Mouse (Mus musculus) layer of hippocampus, adult 8-10 months (tissue): Measurements from ENCODE around the gene Adamtsl3. TPM values are rescaled to one million over a fixed set of nuclear protein-coding genes. Genes with fewer than 3 reads are reported as not detected.

Experiments
- DNase-seq, 2 experiments: peaks; one replicate each; pipeline ENCODE4 v3.0.0; 2022; ENCODE audit warnings: low spot score in 2 of 2
- total RNA-seq, 4 experiments: library from RNA; stranded (reverse); gene quantifications; 2 replicates each; pipeline ENCODE4 v1.2.4; 2022

Gene Adamtsl3
- total RNA-seq, 4 experiments from 2014 or later, result 2.0 to 4.4 (median 3.6) TPM

DNA sequence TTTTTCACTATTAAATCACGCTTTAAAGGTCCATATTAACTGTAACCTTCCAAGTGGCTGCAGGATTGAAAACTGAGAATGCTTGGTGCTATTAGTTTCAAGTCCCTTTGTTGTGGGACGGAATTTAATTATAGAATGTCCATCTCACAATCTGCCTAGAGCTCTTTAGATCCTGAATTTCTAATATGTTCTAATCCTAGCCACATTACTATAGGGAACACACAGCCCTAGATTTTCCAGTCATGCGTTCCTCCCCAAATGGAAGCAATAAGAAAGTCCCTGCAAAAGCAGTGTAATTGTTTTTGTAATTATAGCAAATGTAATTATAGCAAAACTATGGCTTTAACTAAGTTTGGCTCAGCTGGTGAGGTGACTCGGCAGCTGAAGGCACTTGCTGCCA lies 161.6 kb downstream of the Adamtsl3 start:
- no peak for DNase-seq

DNA sequence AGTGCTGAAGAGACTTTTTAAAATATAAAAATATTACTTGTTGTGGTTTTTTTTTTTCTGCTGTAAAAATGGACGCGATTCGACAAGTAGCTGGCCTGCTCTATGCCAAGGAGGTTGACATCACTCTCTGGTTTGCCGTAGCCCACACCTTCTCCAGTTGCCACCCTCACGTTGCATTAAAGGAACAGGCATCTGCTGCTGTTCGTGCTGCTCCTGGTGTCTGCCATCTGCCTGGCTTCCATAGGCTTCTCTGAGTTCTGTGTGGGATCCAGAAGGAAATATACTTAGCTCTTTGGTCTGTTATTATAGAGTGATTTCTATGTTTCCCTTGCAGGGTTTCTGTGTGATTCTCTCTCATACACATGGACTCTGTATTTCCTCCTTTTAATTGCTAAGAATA lies 165.8 kb downstream of the Adamtsl3 start:
- peak; percentile 29 for DNase-seq

DNA sequence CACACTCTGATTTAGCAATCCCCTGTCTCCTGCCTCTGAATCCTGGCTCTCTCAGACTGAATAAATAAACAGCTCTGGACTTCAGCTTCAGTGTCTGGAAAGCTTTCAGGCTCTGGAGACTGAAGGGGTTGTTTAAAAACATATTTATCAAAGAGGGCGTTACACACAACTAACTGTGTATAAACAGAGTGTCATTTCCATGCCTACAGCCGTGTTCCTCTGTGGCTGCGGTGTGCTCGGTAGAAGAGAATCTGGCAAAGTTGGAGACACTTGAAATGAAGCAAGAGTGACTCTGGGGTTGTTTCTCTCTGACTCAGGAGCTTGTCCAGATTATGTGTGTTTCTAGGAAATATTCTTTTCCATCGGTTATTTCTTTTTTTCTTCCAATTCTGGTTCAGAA lies 167.0 kb downstream of the Adamtsl3 start:
- DNase-seq, result no peak

DNA sequence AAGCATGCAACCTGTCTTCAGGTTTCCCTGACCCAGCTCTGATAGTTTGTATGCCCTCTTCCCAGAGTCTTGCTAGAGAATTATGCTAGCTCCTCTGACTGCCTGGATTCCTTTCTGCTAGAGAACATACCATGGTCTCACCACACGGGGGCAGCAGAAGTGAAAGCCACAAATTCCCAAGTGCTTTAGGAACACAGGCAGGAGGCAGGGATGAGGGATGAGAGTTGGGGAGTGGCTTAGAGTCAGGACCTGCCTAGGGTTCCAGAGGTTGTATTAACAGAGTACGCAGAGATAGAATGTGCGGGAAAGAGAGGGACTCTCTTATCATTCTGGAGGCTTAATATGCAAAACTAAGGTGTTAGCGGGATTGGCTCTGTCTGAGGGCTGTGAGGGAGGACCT lies 168.6 kb downstream of the Adamtsl3 start:
- DNase-seq, result peak; percentile 26 to 65

DNA sequence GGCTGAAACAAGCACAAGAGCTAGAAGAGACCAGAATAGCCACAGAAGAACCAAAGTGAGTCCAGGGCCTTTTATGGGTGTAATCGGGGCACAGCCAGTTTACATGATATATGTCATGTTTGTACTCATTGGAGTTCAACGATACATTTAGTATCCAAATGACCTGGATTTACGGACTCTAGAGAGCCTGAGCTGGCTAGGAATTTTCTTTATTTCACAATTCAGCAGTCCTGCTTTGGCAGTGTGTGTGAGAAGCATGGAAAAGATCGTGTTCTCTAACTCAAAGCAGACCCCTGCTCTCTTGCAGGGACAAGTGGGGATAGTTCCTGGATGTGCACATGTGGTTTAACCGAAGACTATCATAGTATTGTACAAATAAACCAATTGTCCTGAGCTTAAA lies 195.1 kb downstream of the Adamtsl3 start:
- no peak for DNase-seq

DNA sequence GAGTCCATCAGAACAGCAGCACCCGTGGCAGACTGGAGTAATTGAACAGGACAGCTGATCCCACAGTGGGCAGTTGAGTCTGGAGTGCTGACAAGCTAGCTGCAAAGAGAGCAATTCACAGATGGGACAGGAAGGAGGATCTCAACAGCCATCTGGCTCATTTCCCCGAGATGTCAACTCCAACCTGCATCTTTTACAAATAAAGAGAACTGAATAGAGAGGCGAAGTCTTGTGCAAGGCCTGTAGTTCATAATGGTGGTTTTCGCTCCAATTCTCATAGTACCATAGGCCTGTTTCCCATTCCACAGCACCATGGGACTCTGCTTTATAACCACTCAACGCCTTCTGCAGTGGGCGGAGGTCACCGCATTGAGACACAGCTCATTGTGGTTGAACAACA lies 195.9 kb downstream of the Adamtsl3 start:
- DNase-seq, result peak; percentile 6 to 19

DNA sequence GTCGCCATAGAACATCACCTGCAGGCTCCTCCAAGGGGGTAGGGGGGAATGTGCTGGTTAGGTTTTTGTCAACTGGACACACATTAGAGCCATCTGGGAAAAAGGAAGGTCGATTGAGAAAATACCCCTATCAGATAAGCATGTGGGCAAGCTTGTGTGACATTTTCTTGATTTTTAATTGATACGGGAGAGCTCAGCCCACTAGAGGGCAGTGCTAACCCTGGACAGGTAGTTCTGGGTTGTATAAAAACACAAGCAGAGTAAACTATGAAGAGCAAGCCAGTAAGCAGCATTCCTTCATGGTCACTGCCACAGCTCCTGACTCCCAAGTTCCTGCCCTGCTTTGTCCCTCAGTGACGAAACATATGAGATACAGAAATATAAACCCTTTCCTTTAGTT lies 197.7 kb downstream of the Adamtsl3 start:
- no peak for DNase-seq

DNA sequence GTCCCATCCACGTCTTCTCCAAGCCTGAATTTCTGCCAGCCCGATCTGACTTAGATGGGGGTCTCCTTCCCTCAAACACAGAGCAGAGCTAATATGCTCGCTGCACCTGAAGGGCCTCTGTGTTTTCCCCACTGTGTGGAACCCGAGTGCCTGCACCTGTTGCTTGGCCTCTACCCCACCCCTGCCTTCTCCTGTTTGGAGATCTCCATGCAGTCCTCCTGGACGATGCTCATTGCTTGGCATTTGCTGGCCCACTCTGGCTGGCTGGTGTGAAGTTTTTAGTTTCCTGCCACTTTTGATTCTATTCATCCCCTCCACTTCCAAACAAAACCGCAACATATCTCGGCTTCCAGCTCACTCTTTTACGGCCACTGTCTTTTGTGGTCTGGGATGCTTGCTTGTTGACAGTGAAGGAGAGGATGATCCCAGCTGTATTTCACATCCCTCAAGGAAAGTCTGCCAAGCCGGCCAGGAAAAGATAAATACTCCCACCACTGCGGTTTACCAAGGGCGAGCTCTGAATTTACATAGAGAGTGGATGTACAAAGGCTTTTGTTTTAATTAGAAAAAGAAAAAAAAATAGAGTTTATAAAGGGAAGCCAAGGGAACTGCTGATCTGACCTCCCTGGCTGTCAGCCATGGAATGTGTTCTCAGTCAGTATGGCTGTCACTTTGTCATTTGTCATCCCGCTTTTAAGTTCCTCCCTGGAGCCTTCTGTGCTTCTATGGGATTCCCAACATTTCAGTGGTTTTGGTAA lies 198.4 kb downstream of the Adamtsl3 start:
- DNase-seq, result no peak

DNA sequence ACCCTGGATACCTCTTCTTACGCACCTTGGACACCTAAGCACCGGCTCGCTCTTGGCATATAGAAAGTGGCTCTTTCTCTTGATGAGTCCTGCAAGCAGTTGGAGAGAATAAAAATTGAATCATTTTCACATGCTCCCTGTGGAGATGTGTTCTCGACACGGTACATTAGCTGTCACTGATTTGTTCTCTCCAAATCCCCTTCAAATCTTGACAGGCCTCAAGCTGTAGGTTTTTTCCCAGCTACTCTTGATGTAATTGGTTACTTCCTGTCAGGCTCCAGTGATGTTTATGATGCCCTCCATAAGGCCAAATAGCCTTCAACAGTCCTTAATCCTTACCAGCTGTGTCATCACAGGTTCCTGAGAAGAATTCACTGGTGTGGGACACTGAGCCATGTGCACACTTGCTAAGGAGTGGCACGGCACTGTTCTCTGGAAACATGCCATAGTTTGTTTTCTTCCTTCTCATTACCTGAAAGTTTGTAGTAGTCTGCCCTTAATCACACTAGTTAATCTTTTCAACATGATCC lies 209.0 kb downstream of the Adamtsl3 start:
- DNase-seq, result no peak

DNA sequence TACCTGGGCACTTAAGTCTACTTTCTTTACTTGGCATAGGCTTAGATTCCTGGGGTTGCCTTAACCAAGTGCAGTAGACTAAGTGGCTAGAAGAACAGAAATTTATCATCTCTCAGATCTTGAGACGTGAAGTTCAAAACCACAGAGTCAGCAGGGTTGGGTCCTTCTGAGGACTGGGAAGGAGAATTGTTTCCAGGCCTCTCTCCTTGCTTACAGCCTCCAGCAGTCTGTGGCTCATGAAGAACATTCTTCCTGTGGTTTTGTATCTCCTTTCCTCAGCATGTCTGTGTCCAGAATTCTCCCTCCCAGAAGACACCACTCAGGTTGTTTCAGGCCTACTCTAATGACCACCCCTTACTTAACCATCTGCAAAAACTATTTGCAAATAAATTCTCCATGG lies 216.5 kb downstream of the Adamtsl3 start:
- no peak for DNase-seq

DNA sequence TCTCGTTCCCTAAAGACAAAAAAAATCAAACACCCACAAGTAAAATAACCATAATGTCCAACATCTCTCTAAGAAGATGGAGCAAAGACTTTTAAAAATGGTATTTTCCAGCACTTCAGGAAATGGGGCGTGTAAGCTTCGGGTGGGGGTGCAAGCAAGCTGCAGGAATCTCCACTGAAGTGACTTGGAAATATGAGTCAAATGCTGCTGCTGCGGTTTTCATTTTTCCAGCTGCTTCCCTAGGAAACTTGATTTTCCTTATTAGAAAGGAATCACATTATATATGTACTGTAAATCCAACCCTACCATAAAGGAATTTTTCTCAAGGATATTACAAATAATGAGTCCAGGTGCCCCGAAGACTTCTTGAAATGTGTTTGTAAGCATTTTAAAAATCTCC lies 220.3 kb downstream of the Adamtsl3 start:
- no peak for DNase-seq

DNA sequence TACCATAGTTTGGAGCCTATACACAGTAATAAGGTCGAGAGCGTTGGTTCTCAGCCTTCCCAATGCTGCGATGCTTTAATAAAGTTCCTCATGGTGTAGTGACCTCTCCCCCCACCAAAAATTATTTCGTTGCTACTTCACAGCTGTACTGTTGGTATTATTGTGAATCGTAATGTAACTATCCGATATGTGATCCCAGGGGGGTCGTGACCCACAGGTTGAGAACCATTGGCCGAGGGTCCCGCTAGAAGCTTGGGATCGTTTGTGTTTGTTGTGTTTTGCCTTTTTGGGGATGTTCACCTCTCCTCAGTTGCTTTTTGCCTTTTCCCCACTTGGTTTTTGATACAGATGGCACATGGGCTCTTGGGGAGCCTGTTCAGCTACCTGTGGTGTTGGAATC lies 220.9 kb downstream of the Adamtsl3 start:
- no peak for DNase-seq

DNA sequence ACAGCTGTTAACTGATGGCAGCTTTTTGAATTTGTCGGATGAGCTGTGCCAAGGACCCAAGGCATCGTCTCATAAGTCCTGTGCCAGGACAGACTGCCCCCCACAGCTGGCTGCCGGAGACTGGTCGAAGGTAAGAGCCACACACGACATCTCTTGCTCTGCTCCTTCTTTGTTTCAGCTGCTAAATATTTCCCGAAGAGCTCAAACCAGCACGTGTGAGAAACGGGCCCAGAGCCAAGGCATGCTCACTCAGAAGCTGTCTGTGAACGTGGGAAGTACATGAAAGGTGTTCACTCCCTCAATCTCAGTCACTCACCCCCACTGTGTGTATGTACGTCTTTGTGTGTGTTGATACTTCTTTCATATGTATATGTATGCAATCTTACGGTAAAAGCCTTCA lies 221.6 kb downstream of the Adamtsl3 start:
- no peak for DNase-seq

DNA sequence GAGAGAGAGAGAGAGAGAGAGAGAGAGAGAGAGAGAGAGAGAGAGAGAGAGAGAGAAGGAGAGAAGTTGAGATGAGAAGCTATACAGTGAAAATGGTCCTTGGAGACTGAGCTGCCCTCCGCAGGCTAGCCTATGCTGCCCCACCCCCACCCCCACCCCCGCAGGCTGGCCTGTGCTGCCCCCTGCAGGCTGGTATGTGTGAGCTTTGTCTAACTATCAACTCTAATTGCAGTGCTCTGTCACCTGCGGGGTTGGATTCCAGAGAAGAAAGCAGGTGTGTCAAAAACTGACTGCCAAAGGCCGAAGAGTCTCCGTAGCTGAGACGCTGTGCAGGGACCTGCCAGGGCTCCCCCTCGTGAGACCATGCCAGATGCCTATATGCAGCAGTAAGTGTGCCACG lies 231.2 kb downstream of the Adamtsl3 start:
- no peak for DNase-seq

DNA sequence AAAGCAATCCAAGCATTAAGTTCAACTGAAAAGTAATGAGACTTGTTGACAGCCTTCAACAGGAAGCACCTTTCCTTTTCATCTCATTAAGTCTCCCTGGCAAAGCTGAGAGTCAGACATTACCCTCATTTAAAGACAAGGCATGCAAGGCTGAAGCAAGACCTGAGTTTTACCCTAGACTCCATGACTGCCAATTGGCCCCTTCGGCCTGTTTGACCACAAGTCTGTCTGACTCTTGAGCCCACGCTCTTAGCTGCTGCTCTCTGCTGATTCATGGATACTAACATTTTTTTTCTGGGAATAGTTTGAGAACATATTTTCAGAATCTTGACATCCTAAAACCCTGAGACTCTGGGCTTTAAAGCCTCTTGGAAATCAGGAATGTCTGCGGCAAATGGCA lies 232.3 kb downstream of the Adamtsl3 start:
- DNase-seq, result no peak

DNA sequence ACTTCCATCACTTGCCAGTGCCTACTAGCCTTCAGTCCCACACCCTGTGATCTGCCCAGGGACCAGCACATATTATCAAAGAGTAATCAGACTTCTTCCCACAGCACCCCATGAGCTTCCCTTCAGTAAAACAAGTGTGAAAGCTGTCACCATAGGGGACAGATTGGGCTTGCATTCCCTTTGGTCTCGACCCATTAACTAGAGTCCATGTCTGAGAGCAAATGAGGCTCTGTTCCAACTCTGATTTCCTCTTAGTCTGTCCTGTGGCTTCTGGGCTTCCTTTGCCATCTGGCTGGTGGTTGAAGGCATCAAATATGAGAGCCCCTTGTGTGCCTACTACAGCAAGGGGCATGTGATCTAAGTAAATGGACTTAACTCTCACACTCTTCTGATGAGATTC lies 237.5 kb downstream of the Adamtsl3 start:
- DNase-seq, result no peak

DNA sequence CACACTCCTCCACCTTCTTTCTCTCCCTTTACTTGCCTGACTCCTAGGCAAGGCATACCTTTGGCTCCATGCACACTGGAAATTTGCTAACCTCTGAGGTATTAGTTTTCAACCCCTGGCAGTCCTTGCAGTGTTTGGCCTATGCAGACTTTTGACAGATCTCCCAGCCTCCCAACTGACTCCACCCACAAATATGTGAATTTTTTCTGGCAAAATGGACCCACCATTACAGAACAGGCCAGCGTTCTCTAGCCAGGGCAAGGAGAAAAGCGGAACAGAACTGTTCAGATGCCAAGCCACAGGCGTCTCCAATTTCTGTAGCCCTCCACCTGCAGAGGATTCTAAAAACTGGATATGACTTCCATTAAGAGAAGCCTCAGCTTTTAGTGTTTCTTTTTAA lies 244.5 kb downstream of the Adamtsl3 start:
- DNase-seq, result no peak

DNA sequence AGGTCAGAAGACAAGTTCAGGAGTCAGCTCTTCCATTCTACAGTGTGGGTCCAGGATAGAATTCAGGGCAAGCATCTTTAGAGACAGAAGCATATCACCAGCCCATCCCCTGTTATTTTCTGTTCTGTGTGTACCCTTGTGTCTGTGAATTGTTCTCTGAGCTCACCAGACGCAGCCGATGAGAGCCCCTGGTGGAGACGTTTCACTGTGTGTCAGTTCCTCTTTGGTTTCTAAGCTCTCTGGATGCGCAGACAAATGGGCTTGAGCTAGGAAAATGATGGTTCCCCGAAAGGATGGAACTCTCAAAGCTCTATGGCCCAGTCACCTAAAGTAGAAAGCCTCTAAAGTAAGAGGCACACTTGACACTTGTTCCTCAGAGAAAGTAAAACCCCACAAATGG lies 246.3 kb downstream of the Adamtsl3 start:
- no peak for DNase-seq

DNA sequence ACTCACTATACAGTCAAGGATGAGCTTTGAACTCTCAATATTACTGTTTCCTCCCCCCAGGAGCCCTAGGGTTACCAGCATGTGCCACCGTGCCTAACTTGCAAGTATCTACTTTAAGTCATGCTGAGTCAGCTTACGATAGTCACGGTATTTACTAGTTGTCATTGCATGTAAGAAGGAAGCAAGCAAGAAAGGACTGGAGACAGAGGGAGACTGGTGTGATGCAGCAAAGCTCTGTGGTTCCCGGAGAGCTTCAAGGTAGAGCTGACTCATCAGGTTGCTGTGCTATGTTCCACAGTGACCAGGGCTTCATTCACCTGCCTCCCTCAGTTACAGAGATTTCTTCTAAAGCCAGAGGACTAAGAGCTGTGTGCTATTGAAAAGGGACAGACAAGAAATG lies 247.0 kb downstream of the Adamtsl3 start:
- no peak for DNase-seq

DNA sequence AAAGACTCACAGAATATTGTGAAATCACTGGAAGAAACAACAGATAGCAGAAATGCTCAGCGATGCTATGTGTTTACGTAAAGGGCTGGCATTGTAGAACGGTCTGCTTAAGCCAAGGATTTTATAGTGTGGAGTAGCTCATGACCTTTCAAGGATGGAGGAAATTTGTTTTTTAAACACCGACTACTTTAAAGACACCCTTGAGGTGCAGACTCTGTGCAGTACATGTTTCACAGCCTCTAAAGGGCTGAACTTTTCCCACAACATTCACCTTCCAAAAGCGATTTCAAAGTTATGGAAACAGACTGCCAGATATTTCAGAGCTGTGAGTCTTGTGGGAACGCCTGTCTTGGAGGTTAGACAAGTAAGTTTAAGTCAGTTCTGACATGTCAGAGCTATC lies 255.4 kb downstream of the Adamtsl3 start:
- no peak for DNase-seq

DNA sequence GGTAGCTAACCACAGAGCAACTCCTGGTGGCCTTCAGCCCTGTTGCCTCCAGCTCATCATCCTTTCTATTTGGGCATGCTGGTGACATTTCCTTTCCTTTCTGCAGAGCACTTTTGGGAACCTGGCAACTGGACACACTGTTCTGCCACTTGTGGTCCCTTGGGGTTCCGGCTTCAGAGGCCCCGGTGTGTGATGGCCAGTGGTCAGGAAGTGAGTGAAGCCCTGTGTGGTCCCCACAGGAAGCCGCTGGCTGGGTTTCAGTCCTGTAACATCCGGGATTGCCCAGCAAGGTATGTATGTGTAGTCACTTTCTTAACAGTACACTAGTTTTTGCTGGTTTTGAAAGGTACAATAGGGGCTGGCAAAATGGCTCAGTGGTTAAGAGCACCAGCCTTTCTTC lies 266.5 kb downstream of the Adamtsl3 start:
- no peak for DNase-seq

DNA sequence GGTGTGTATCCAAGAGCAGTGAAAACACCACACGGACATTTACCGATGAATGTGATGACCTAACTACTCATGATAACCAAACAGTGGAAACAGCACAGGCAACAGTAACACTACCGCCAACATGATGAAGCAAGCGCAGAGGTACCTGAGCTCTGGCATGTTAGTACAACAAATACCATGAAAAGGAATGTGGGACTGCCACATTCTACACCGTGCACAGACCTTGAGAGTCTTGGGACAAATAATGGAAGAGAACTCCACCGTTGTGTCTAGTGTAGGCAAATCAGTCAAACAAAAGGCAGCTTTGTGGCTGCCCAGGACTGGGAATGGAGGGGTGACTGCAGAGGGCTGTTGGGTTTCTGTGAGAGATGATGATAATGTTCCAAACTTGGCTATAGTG lies 269.9 kb downstream of the Adamtsl3 start:
- DNase-seq, result no peak

DNA sequence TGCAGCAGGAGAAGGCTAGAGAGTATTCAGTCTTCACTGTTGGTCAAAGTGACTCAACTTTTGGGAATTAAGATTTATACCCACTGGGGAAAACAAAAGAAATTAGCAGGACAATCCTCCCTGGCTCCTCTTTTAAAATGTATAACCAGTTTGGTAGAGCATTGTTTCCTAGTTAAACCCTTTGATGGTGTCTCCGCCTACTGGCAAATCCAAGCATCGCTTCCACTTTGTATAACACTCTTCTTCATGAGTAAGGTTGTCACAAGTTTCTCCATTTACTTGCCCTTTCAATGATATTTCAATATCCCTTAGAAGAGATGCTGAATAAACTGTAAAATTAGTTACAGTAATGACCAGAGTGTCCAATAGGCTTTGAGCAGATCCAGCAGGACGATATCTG lies 274.1 kb downstream of the Adamtsl3 start:
- DNase-seq, result no peak

DNA sequence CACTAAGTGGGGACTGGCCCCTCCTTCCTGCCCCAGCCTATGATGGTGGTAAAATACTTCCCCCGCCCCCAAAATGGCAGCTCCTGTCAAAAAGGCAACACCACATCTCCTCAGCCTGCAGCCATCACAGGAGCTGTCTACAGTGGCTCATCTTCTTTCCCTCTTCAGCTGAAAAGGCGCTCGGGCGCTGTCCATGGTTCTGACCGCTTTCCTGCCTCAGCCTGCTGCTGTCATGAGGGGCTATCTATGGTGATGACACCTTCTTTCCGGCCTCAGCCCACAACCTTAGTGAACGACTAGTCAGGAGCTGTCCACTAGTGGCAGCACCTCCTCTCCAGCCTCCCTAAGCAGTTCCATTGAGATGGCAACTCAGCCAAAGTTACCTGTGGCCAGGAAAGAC lies 289.8 kb downstream of the Adamtsl3 start:
- no peak for DNase-seq
